Mouse (Mus musculus): ENCODE results near the gene Rfk. TPM values are rescaled to one million over a fixed set of nuclear protein-coding genes. Genes with fewer than 3 reads are reported as not detected.

The Rfk gene
- polyA plus RNA-seq, 1 experiment from 2014 or later: 118 TPM

DNA sequence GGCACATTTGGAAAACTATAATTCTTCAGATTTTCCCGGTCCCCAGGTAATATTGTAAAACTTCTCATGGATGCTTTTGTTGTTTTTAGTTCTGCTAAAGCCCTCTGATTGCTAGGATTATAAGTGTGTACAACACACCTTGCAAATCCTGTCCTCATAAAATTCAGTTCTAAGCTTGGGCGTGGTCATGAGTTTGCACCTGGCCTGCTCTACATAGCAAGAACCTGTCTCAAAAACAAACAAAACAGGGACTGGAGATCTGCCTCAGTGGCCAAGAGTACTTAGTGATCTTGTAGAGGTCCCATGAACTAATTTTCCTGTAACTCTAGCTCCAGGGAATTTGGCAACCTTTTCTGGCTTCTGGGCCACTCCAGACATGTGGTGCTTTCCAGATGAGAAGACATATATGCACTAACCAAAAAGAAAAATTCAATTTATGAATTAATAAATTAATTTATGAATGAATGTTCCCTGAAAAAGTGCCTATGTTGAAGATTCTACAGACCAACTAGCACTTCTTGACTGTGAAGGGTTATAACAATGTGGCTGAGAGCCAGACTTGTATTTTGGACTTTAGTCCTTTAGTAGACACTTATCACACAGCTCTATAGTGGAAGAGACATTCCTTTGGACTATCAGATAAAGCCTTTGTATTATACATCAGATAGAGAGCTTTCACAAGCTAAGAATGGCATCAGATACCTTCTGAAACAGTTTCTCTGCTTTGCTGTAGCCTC, 34.1 kb downstream of the Rfk start:
- Histone ChIP-seq H3K4me3 (ENCODE audit: low read length) (no peak overlapping the region), H3K9me3 (ENCODE audit: control insufficient read depth, low read length) (no peaks in the 10 kb centered on the region), H3K27ac (ENCODE audit: low read length) (0 out of 2 replicates have a peak overlapping the region, but pooled peaks have one; percentile 51), H3K9ac (ENCODE audit: low read depth, low read length) (no peak overlapping the region), H3K27me3 (replicated peaks; ENCODE audit: control insufficient read depth, insufficient read depth, low read length) (no peaks in the 10 kb centered on the region), H3K4me1 (ENCODE audit: control insufficient read depth, insufficient read depth, low read length) (0 out of 2 replicates have a peak, but pooled peaks cover 4% of the 10 kb centered on the region), H3K36me3 (ENCODE audit: control insufficient read depth, insufficient read depth, low read length) (no peaks in the 10 kb centered on the region; the same call in none of the 2 replicates), H3K4me2 (ENCODE audit: low read depth, low read length) (no peak overlapping the region)
- peak; percentile 93 for ATAC-seq
- WGBS: 76% methylated on average over 2 of the region's 2 CpGs

GRCm38 (mm10) chr19:17428561-17428914, 34.7 kb downstream of the Rfk start:
- H3K4me1 ChIP-seq (ENCODE audit: control insufficient read depth, insufficient read depth, low read length): 0 out of 2 replicates have a peak, but pooled peaks cover 4% of the 10 kb centered on the region
- H3K9ac ChIP-seq (ENCODE audit: low read depth, low read length): no peak overlapping the region
- no peaks in the 10 kb centered on the region for H3K27me3 ChIP-seq (replicated peaks; ENCODE audit: control insufficient read depth, insufficient read depth, low read length)
- WGBS: 67% methylated on average over 2 of the region's 2 CpGs
- H3K27ac ChIP-seq (ENCODE audit: low read length): no peak overlapping the region
- H3K4me3 ChIP-seq (ENCODE audit: low read length): no peak overlapping the region
- H3K36me3 ChIP-seq (ENCODE audit: control insufficient read depth, insufficient read depth, low read length): no peaks in the 10 kb centered on the region; the same call in none of the 2 replicates
- H3K9me3 ChIP-seq (ENCODE audit: control insufficient read depth, low read length): no peaks in the 10 kb centered on the region
- peak; percentile 60 for ATAC-seq
- no peak overlapping the region for H3K4me2 ChIP-seq (ENCODE audit: low read depth, low read length)

DNA sequence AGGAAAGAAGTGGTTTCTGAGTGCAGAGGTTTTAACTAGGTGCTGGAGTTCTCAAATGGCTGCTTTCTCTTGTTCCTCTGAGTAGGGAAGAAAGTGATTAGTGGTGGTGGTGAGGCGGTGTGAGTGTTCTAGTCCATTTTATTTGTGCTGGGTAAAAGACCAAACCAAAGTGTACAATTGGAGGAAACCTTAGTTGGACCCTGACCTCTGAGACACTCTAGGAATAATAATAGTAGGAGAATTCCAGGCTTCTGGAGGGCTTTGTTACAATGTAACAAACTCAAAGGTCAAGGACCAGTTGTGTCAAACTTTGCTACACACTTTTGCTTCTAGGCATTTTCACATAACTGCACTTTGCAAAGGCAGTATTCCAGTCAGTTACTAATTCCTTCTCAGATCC, 42.8 kb downstream of the Rfk start:
- Histone ChIP-seq H3K9me3 (ENCODE audit: control insufficient read depth, low read length) (no peaks in the 10 kb centered on the region), H3K4me1 (ENCODE audit: control insufficient read depth, insufficient read depth, low read length) (no peaks in the 10 kb centered on the region), H3K4me3 (ENCODE audit: low read length) (no peak overlapping the region), H3K27me3 (replicated peaks; ENCODE audit: control insufficient read depth, insufficient read depth, low read length) (no peaks in the 10 kb centered on the region), H3K36me3 (ENCODE audit: control insufficient read depth, insufficient read depth, low read length) (peaks cover 2% of the 10 kb centered on the region), H3K9ac (ENCODE audit: low read depth, low read length) (no peak overlapping the region), H3K27ac (ENCODE audit: low read length) (no peak overlapping the region), H3K4me2 (ENCODE audit: low read depth, low read length) (no peak overlapping the region)
- peak; percentile 50; the same call in 1 of the 2 replicates for ATAC-seq
- WGBS: 90% methylated on average over 1 of the region's 1 CpGs

GRCm38 (mm10) chr19:17439476-17440189, 45.8 kb downstream of the Rfk start:
- Histone ChIP-seq H3K9me3 (ENCODE audit: control insufficient read depth, low read length) (no peaks in the 10 kb centered on the region), H3K9ac (ENCODE audit: low read depth, low read length) (no peak overlapping the region), H3K36me3 (ENCODE audit: control insufficient read depth, insufficient read depth, low read length) (0 out of 2 replicates have a peak, but pooled peaks cover 2% of the 10 kb centered on the region), H3K4me3 (ENCODE audit: low read length) (no peak overlapping the region), H3K27ac (ENCODE audit: low read length) (no peak overlapping the region), H3K4me2 (ENCODE audit: low read depth, low read length) (no peak overlapping the region), H3K27me3 (replicated peaks; ENCODE audit: control insufficient read depth, insufficient read depth, low read length) (no peaks in the 10 kb centered on the region), H3K4me1 (ENCODE audit: control insufficient read depth, insufficient read depth, low read length) (no peaks in the 10 kb centered on the region)
- WGBS: 52% methylated on average over 4 of the region's 4 CpGs
- no peak for ATAC-seq

DNA sequence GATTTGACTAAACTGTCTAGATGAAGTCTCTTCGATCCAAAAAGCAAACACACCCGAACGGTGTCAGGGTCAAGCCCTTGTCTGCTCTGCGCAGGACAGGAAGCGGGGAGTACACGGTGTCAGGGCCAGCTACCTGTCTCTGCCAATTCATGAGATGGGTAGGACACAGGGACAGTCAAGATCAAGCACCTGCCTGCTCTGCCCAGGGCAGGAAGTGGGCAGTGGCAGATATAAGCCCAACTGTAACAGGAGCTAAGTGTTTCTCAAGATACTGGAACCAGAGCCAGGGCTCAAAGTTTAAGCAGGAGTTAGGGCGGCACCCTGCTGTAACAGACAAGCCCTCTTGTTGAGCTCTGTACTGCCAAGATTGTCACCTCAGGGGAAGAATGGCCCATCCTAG, 49.7 kb downstream of the Rfk start:
- Histone ChIP-seq H3K4me1 (ENCODE audit: control insufficient read depth, insufficient read depth, low read length) (no peaks in the 10 kb centered on the region), H3K27ac (ENCODE audit: low read length) (no peak overlapping the region), H3K27me3 (replicated peaks; ENCODE audit: control insufficient read depth, insufficient read depth, low read length) (no peaks in the 10 kb centered on the region), H3K4me2 (ENCODE audit: low read depth, low read length) (no peak overlapping the region), H3K36me3 (ENCODE audit: control insufficient read depth, insufficient read depth, low read length) (no peaks in the 10 kb centered on the region), H3K9me3 (ENCODE audit: control insufficient read depth, low read length) (no peaks in the 10 kb centered on the region), H3K4me3 (ENCODE audit: low read length) (no peak overlapping the region), H3K9ac (ENCODE audit: low read depth, low read length) (no peak overlapping the region)
- WGBS: 83% methylated on average over 7 of the region's 7 CpGs
- no peak for ATAC-seq

Other genes with a start within 250 kb of the Rfk start
- 3.5 and 3.8 TPM in 2 replicates for gene Gcnt1, start 21.2 kb upstream of the Rfk start, polyA plus RNA-seq (2015; fragmentation: Nextera tagmentation; extraction: Ambion mirVana)